Mouse (Mus musculus): ENCODE results near the gene Il1r1. TPM values are rescaled to one million over a fixed set of nuclear protein-coding genes. Genes with fewer than 3 reads are reported as not detected.

Gene Il1r1
- polyA plus RNA-seq, 1 experiment from 2014 or later = 8.7 TPM

DNA sequence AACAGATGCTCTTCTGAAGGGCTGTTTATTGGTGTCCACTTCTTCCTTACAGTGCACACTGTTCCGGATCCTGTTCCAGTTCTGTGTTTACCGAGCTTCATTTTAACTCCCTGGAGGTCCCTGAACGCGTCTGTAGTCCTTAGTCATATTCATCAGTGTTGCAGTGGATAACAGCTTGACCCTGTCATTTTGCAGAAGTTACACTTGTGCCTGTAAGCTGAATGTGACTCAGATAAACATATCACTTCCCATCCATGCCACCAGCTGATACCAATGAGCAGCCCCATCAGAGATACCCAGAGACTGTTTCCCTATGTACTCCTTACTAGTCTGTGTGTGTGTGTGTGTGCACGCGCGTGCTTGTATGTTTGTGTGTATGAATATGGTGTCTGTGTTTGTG is 5.5 kb downstream of the Il1r1 start:
- Histone ChIP-seq H3K36me3 (no peaks in the 10 kb centered on the region), H3K27ac (ENCODE audit: poor library complexity, severe bottlenecking) (no peak overlapping the region)
- WGBS = 69% methylated on average over 7 of the region's 7 CpGs

DNA sequence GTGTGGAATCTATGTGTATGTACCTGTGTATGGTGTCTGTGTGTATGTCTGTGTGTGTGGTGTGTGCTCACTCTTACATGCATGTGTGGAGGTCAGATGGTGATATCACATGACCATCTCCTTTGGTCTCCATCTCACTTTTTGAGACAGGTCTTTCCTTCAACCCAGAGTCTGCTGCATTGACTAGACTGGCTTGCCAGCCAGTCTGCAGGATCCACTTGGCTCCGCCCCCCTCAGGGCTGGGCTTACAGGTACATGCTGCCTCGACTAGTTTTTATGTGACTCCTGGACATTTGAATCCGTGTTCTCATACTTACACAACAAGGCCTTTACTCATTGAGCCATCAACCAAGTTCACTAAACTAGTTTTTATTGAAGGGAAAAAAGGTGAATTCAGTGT is 6.2 kb downstream of the Il1r1 start:
- Histone ChIP-seq H3K9me3 (replicated peaks) (no peaks in the 10 kb centered on the region), H3K27me3 (replicated peaks) (no peaks in the 10 kb centered on the region), H3K4me2 (no peak overlapping the region), H3K4me1 (replicated peaks) (peaks cover 17% of the 10 kb centered on the region), H3K36me3 (no peaks in the 10 kb centered on the region), H3K27ac (ENCODE audit: poor library complexity, severe bottlenecking) (no peak overlapping the region), H3K9ac (no peak overlapping the region), H3K4me3 (no peak overlapping the region)
- ATAC-seq (ENCODE audit: insufficient number of reproducible peaks, low FRiP score) = no peak
- 89% methylated on average over 3 of the region's 3 CpGs for WGBS

More for the DNA sequence above, 5.5 kb downstream of the Il1r1 start:
- Histone ChIP-seq H3K9me3 (replicated peaks) (no peaks in the 10 kb centered on the region), H3K9ac (no peak overlapping the region), H3K4me2 (no peak overlapping the region), H3K27me3 (replicated peaks) (no peaks in the 10 kb centered on the region), H3K4me1 (replicated peaks) (peaks cover 21% of the 10 kb centered on the region), H3K4me3 (no peak overlapping the region)
- ATAC-seq (ENCODE audit: insufficient number of reproducible peaks, low FRiP score) = no peak; the same call in 1 of the 2 replicates

DNA sequence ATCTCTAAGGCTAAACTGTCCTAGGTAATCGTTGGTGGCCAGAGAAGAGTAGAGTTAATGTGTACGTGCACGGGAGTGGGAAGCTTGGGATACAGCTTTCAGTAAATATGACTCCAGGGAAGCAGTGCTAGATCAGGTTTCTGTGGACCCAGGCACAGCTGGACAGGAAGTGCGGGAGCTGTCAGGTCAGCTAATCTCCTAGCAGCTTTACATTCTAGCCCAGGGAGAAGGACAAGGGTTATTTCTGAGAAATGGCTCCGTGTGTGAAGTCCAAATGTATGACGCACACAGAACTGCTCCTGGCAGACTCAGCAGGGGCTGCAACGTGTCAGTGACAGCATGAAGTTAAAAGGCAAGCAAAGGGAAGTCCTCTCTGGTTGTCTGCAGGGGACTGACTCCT is 8.3 kb downstream of the Il1r1 start:
- H3K4me2 ChIP-seq = no peak overlapping the region

DNA sequence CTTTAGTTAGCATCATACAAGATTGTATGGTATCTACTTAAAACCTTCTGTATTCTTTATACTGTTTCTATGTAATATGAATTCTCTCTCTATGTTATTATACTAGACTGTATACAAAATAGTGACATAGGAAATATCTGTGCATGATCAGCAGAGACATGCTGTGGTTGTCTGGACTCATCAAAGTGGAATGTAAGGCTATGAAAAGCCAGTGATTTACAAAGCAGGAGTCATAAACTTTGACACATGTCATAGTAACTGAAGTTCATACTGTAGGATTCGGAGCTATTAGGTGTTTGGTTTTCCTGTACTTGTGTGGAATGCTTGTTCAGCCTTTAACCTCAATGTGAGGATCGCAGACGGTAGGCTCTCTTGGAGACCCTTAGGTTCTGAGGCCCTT is 8.7 kb downstream of the Il1r1 start:
- peaks cover 22% of the 10 kb centered on the region for H3K4me1 ChIP-seq (replicated peaks)
- no peak for ATAC-seq (ENCODE audit: insufficient number of reproducible peaks, low FRiP score)
- 79% methylated on average over 3 of the region's 3 CpGs for WGBS
- no peak overlapping the region for H3K9ac ChIP-seq
- no peaks in the 10 kb centered on the region for H3K36me3 ChIP-seq
- no peaks in the 10 kb centered on the region for H3K27me3 ChIP-seq (replicated peaks)
- no peak overlapping the region for H3K4me2 ChIP-seq
- no peak overlapping the region for H3K4me3 ChIP-seq
- H3K27ac ChIP-seq (ENCODE audit: poor library complexity, severe bottlenecking) = no peak overlapping the region
- H3K9me3 ChIP-seq (replicated peaks) = no peaks in the 10 kb centered on the region

More for the DNA sequence above, 8.3 kb downstream of the Il1r1 start:
- WGBS = 38% methylated on average over 7 of the region's 7 CpGs
- Histone ChIP-seq H3K36me3 (no peaks in the 10 kb centered on the region), H3K4me1 (replicated peaks) (peaks cover 22% of the 10 kb centered on the region), H3K27ac (ENCODE audit: poor library complexity, severe bottlenecking) (peak overlapping the region; percentile 41; the same call in 1 of the 2 replicates), H3K27me3 (replicated peaks) (no peaks in the 10 kb centered on the region), H3K4me3 (no peak overlapping the region), H3K9ac (no peak overlapping the region), H3K9me3 (replicated peaks) (no peaks in the 10 kb centered on the region)
- ATAC-seq (ENCODE audit: insufficient number of reproducible peaks, low FRiP score) = peak; percentile 72

DNA sequence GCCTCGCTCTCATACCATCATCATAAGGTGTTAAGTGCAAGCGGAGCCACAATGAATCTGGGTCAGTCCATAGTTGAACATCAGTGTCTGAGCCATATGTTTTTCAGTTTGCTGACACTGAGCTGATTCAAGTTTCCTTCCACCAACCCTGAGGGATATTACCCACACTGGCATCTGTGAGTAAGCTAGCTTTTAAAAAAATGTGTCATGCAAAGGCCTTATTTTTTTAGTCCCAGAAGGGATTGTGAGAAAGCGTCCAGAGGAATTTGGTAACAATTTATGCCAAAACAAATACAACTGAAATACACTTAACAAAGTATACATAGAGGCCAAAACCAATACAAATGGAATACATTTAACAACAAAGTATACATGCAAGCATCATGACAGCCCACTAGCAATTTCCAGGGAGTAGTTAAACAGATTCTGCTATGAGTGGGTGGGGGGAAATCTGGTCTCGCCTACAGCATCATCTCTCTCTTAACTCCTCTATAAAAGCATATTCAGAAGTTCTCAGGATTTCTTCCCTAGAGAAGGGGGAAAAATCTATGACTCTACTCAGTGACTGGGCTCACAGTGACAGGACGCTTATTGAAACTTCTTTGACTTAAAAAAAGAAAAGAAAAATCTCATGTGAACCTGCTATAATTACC is 10.8 kb downstream of the Il1r1 start:
- no peak overlapping the region for H3K4me2 ChIP-seq
- no peak overlapping the region for H3K27ac ChIP-seq (ENCODE audit: poor library complexity, severe bottlenecking)
- H3K9ac ChIP-seq = no peak overlapping the region
- H3K4me3 ChIP-seq = no peak overlapping the region
- no peak for ATAC-seq (ENCODE audit: insufficient number of reproducible peaks, low FRiP score)
- peaks cover 22% of the 10 kb centered on the region for H3K4me1 ChIP-seq (replicated peaks)
- WGBS = 79% methylated on average over 5 of the region's 5 CpGs
- H3K27me3 ChIP-seq (replicated peaks) = no peaks in the 10 kb centered on the region
- no peaks in the 10 kb centered on the region for H3K36me3 ChIP-seq
- no peaks in the 10 kb centered on the region for H3K9me3 ChIP-seq (replicated peaks)

DNA sequence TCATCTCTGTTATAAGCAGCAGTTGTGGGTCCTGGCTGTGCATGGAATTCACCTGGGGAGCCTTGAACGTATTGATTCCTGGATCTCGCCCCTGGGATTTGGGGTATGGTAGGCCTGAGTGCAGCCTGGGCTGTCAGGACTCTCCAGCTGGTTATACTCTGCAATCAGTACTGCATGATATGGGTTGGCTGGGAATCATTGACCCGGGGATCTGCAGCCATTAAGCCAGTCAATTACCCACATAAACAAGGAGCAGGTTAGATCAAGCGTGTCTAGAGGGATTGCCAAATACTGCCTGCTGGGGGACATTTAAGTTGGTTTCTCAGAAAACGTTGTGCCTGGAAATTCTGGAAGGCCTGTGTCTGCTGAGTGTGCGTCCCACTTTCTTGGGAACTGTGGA is 11.8 kb downstream of the Il1r1 start:
- no peaks in the 10 kb centered on the region for H3K9me3 ChIP-seq (replicated peaks)
- WGBS = 64% methylated on average over 6 of the region's 6 CpGs
- H3K27me3 ChIP-seq (replicated peaks) = no peaks in the 10 kb centered on the region
- no peaks in the 10 kb centered on the region for H3K36me3 ChIP-seq
- no peak overlapping the region for H3K9ac ChIP-seq
- H3K4me3 ChIP-seq = no peak overlapping the region
- H3K4me2 ChIP-seq = no peak overlapping the region
- no peak overlapping the region for H3K27ac ChIP-seq (ENCODE audit: poor library complexity, severe bottlenecking)
- no peak for ATAC-seq (ENCODE audit: insufficient number of reproducible peaks, low FRiP score)
- peaks cover 22% of the 10 kb centered on the region for H3K4me1 ChIP-seq (replicated peaks)

DNA sequence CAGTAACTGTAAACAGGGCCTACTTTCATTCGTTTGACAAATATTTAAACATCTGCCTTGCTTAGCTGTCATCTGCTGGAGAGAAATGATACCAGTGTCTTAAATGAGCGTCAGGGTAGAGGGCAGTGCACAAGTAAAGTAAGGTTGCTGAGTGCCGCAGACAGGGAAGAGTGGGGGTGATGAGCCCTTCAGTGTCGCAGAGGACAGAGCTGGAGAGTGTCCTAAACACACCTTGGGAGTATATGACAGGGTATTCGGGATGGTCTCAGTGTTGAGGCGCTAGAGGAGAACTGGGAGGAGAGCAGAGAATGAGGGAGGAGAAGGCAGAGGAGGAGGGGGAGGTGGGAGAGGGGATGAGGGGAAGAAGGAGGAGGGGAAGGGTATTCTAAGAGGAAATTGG is 12.2 kb downstream of the Il1r1 start:
- Histone ChIP-seq H3K36me3 (no peaks in the 10 kb centered on the region), H3K27ac (ENCODE audit: poor library complexity, severe bottlenecking) (no peak overlapping the region), H3K9ac (no peak overlapping the region), H3K4me2 (no peak overlapping the region), H3K4me3 (no peak overlapping the region), H3K4me1 (replicated peaks) (peaks cover 22% of the 10 kb centered on the region), H3K27me3 (replicated peaks) (no peaks in the 10 kb centered on the region), H3K9me3 (replicated peaks) (no peaks in the 10 kb centered on the region)
- 37% methylated on average over 6 of the region's 6 CpGs for WGBS
- ATAC-seq (ENCODE audit: insufficient number of reproducible peaks, low FRiP score) = no peak

DNA sequence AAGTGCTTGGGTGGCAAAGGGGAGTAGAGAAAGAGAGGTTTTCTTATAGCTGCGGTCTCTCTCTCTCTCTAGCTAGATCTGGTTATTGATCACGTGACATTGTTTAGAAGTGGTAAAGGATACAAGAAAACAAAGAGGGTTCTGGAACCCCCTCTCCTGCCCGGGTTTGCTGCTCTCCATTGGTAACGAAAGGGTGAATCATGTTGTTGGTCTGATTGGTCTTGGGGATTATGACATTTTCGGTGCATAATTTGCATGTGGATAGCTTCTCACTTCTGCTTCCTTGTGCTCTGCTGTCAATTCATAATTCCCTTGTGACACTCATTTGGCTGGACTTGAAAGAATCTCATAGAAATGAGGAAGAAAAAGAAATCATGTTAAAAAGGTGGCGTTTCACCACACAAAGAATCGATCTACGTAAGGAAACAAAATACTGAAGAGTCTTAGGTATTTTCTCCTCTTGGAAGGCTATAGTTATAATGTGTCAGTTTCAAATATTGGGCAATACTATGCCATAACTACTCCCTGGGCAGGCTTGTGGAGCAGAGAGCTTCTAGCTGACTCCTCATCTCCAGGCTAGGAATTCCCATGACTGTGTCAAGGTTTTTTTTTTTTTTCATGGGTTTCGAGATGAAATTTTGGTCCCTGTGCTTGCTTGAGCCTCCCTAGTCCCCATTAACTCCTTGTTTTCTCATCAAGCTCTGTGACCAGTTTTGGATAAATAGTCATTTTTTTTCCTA is 15.6 kb downstream of the Il1r1 start:
- Histone ChIP-seq H3K9ac (no peak overlapping the region), H3K4me3 (no peak overlapping the region), H3K9me3 (replicated peaks) (no peaks in the 10 kb centered on the region), H3K27ac (ENCODE audit: poor library complexity, severe bottlenecking) (no peak overlapping the region), H3K4me1 (replicated peaks) (0 out of 2 replicates have a peak, but pooled peaks cover 5% of the 10 kb centered on the region), H3K4me2 (no peak overlapping the region), H3K27me3 (replicated peaks) (no peaks in the 10 kb centered on the region), H3K36me3 (no peaks in the 10 kb centered on the region)
- whole genome bisulfite sequencing = 80% methylated on average over 9 of the region's 9 CpGs
- ATAC-seq (ENCODE audit: insufficient number of reproducible peaks, low FRiP score) = no peak

DNA sequence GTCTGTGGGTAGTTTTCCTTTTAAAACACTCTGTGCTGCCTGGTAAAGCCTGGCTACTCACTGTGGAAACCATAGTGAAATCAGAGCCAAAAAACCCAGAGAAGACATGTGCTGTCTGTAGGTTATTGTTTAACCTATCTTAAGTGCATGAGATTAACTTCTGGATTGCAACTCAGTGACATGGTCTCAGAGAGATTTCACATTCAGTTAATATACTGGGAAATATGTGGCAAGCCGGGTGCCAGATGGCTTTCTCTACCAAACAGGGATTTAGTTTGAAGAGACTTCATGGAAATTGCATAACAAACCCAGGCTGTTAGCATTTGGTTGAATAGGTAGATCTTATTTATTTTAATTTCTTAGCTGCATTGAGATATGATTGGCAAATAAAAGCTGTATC is 17.8 kb downstream of the Il1r1 start:
- Histone ChIP-seq H3K4me3 (no peak overlapping the region), H3K27ac (ENCODE audit: poor library complexity, severe bottlenecking) (no peak overlapping the region), H3K9ac (no peak overlapping the region), H3K36me3 (no peaks in the 10 kb centered on the region), H3K27me3 (replicated peaks) (no peaks in the 10 kb centered on the region), H3K4me2 (no peak overlapping the region), H3K9me3 (replicated peaks) (no peaks in the 10 kb centered on the region), H3K4me1 (replicated peaks) (no peaks in the 10 kb centered on the region)
- no peak for ATAC-seq (ENCODE audit: insufficient number of reproducible peaks, low FRiP score)
- 64% methylated on average over 1 of the region's 1 CpGs for WGBS

DNA sequence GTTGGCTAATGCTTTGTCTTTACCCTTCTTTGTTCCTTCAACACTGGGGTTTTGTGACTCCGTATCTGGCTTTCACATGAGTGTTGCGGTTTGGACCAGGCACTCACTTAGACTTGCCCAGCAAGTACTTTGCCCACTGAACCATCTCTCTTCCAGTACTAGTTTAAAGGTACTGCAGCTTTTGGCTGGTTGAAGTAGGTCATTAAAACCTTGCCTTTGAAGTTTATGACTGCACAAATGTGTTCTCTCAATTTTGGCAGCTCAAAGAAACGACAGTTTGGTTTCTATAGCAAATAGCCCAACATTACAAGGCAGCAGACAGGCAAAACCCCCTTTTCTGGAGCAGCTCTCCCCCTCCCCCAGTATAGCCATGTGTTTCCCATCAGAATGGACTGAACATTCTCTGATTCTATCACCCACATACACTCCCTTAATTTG is 18.7 kb downstream of the Il1r1 start:
- no peak for ATAC-seq (ENCODE audit: insufficient number of reproducible peaks, low FRiP score)
- Histone ChIP-seq H3K36me3 (no peaks in the 10 kb centered on the region), H3K4me3 (no peak overlapping the region), H3K27ac (ENCODE audit: poor library complexity, severe bottlenecking) (no peak overlapping the region), H3K9me3 (replicated peaks) (no peaks in the 10 kb centered on the region), H3K4me2 (no peak overlapping the region), H3K27me3 (replicated peaks) (no peaks in the 10 kb centered on the region), H3K4me1 (replicated peaks) (no peaks in the 10 kb centered on the region), H3K9ac (no peak overlapping the region)
- 81% methylated on average over 3 of the region's 3 CpGs for WGBS

DNA sequence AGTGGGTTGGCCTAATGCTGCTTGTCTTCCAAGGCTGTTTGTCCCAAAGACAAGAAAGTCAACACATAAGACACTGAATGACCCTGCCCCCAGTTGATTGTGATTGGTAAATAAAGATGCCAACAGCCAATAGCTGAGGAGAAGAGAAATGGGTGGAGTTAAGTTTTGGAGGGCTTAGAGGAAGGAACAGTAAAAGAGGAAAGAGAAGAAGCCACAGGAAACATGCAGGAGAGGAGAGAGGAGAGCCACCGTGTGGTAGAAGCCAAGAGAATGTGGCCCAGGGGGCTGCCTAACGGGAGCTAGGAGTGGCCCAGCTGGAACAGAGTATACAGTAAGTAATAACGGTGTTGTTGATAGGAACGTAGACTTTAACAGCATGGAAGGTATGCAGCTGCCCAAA is 25.5 kb downstream of the Il1r1 start:
- Histone ChIP-seq H3K27ac (ENCODE audit: poor library complexity, severe bottlenecking) (no peak overlapping the region), H3K36me3 (no peaks in the 10 kb centered on the region), H3K27me3 (replicated peaks) (no peaks in the 10 kb centered on the region), H3K9ac (no peak overlapping the region), H3K4me2 (no peak overlapping the region), H3K4me1 (replicated peaks) (no peaks in the 10 kb centered on the region; the same call in 1 of the 2 replicates), H3K9me3 (replicated peaks) (no peaks in the 10 kb centered on the region), H3K4me3 (no peak overlapping the region)
- ATAC-seq (ENCODE audit: insufficient number of reproducible peaks, low FRiP score) = no peak
- WGBS = 42% methylated on average over 4 of the region's 4 CpGs

Measured in heart, embryonic 12.5 days (tissue).